Mouse (Mus musculus) small intestine, adult 2 months (tissue): ENCODE results near the gene Clmn. TPM values are rescaled to one million over a fixed set of nuclear protein-coding genes. Genes with fewer than 3 reads are reported as not detected.

Source experiments
- H3K27ac ChIP-seq: fragments of 200-500 bp; 2 replicates; pipeline ENCODE4 v1.5.1; 2012; ENCODE audit warnings: low read depth, low read length, control low read depth, inconsistent platforms; ENCODE audit not compliant: insufficient read depth
- H3K27me3 ChIP-seq: fragments of 200-500 bp; 2 replicates; pipeline ENCODE4 v1.6.1; 2012; ENCODE audit warnings: mild to moderate bottlenecking, moderate library complexity, low read length, inconsistent platforms; ENCODE audit not compliant: control insufficient read depth, insufficient read depth
- H3K36me3 ChIP-seq: fragments of 200-500 bp; 2 replicates; pipeline ENCODE4 v1.6.1; 2012; ENCODE audit warnings: mild to moderate bottlenecking, low read length, control low read depth, inconsistent platforms; ENCODE audit not compliant: control insufficient read depth, insufficient read depth
- H3K4me1 ChIP-seq: fragments of 200-500 bp; 2 replicates; pipeline ENCODE4 v1.6.1; 2012; ENCODE audit warnings: low read length, inconsistent platforms, mixed read lengths; ENCODE audit not compliant: control insufficient read depth, insufficient read depth, insufficient read length
- H3K4me3 ChIP-seq: fragments of 200-500 bp; 2 replicates; pipeline ENCODE4 v1.5.1; 2012; ENCODE audit warnings: low read depth, mild to moderate bottlenecking, control low read depth, inconsistent platforms, low read length, moderate library complexity
- CTCF ChIP-seq: fragments of 200-500 bp; IDR thresholded peaks from 2 replicates; pipeline ENCODE4 v1.5.1; 2012; ENCODE audit warnings: low read depth, mild to moderate bottlenecking, control low read depth, inconsistent platforms, low read length, moderate library complexity, mixed read lengths; ENCODE audit not compliant: insufficient replicate concordance, insufficient read length; ENCODE audit errors: extremely low read depth
- POLR2A ChIP-seq: fragments of 200-500 bp; IDR thresholded peaks from 2 replicates; pipeline ENCODE4 v1.6.1; 2012; ENCODE audit warnings: low read depth, mild to moderate bottlenecking, control low read depth, inconsistent platforms, low read length, moderate library complexity
- WGBS: fragments of 180-500 bp; shearing (Covaris S2); methylation state at CpG from one replicate; pipeline ENCODE4 v1.1.7; 2018; 5-methylcytosine and 5-hydroxymethylcytosine counted together
- polyA plus RNA-seq: library from polyadenylated mRNA; depleted of rRNA; stranded (reverse); fragments of >200 nt; gene quantifications from 2 replicates; pipeline ENCODE4 v1.2.3, GENCODE M21; 2012

Gene Clmn
- polyA plus RNA-seq, 1 experiment: 3.4 TPM

GRCm38 (mm10) chr12:104879577-104879989 lies 14.7 kb upstream of the Clmn start:
- H3K27ac ChIP-seq: no peak overlapping the region
- peaks cover 25% of the 10 kb centered on the region for H3K4me1 ChIP-seq
- H3K27me3 ChIP-seq: no peaks in the 10 kb centered on the region
- 89% methylated on average over 10 of the region's 10 CpGs for WGBS
- TF ChIP-seq POLR2A: no peak
- TF ChIP-seq CTCF: no peak
- H3K36me3 ChIP-seq: no peaks in the 10 kb centered on the region
- H3K4me3 ChIP-seq: no peak overlapping the region

GRCm38 (mm10) chr12:104876053-104876452 lies 11.2 kb upstream of the Clmn start:
- Histone ChIP-seq H3K4me3 (no peak overlapping the region), H3K27ac (no peak overlapping the region), H3K4me1 (peaks cover 9% of the 10 kb centered on the region), H3K27me3 (no peaks in the 10 kb centered on the region), H3K36me3 (no peaks in the 10 kb centered on the region)
- 26% methylated on average over 3 of the region's 3 CpGs for WGBS
- TF ChIP-seq CTCF (no peak), POLR2A (no peak)

GRCm38 (mm10) chr12:104871987-104872386 lies 7.1 kb upstream of the Clmn start:
- Histone ChIP-seq H3K4me1 (peaks cover 4% of the 10 kb centered on the region; the same call in 1 of the 2 replicates), H3K4me3 (no peak overlapping the region), H3K36me3 (no peaks in the 10 kb centered on the region), H3K27me3 (no peaks in the 10 kb centered on the region), H3K27ac (peak overlapping the region; percentile 7; the same call in 1 of the 2 replicates)
- 33% methylated on average over 6 of the region's 6 CpGs for WGBS
- TF ChIP-seq POLR2A (no peak), CTCF (no peak)

GRCm38 (mm10) chr12:104869737-104870136 lies 4.9 kb upstream of the Clmn start:
- Histone ChIP-seq H3K4me1 (peaks cover 3% of the 10 kb centered on the region; the same call in 1 of the 2 replicates), H3K27ac (no peak overlapping the region), H3K4me3 (no peak overlapping the region), H3K27me3 (no peaks in the 10 kb centered on the region), H3K36me3 (no peaks in the 10 kb centered on the region)
- 65% methylated on average over 3 of the region's 3 CpGs for WGBS
- no peak for TF ChIP-seq POLR2A
- TF ChIP-seq CTCF: no peak

- H3K4me3 ChIP-seq: no peak overlapping the region
- H3K27me3 ChIP-seq: no peaks in the 10 kb centered on the region
- H3K27ac ChIP-seq: no peak overlapping the region
- H3K36me3 ChIP-seq: no peaks in the 10 kb centered on the region
- peaks cover 5% of the 10 kb centered on the region; the same call in 1 of the 2 replicates for H3K4me1 ChIP-seq
- TF ChIP-seq CTCF (no peak), POLR2A (no peak)
- 81% methylated on average over 3 of the region's 3 CpGs for WGBS
These were observed 3.6 kb upstream of the Clmn start for GRCm38 (mm10) chr12:104868430-104868829.

- WGBS: 44% methylated on average over 6 of the region's 6 CpGs
- no peaks in the 10 kb centered on the region for H3K36me3 ChIP-seq
- no peak overlapping the region for H3K27ac ChIP-seq
- H3K4me3 ChIP-seq: no peak overlapping the region
- peaks cover 5% of the 10 kb centered on the region; the same call in 1 of the 2 replicates for H3K4me1 ChIP-seq
- H3K27me3 ChIP-seq: no peaks in the 10 kb centered on the region
- TF ChIP-seq CTCF (no peak), POLR2A (no peak)
These were observed 3.0 kb upstream of the Clmn start for GRCm38 (mm10) chr12:104867851-104868250.

- Histone ChIP-seq H3K4me3 (peak overlapping the region; percentile 49), H3K36me3 (no peaks in the 10 kb centered on the region), H3K27me3 (no peaks in the 10 kb centered on the region), H3K27ac (no peak overlapping the region), H3K4me1 (peaks cover 5% of the 10 kb centered on the region; the same call in 1 of the 2 replicates)
- 9% methylated on average over 10 of the region's 10 CpGs for WGBS
- no peak for TF ChIP-seq POLR2A
- no peak for TF ChIP-seq CTCF
These were observed 275 bp upstream of the Clmn start for GRCm38 (mm10) chr12:104865166-104865535.

- Histone ChIP-seq H3K27me3 (no peaks in the 10 kb centered on the region), H3K4me1 (peaks cover 12% of the 10 kb centered on the region), H3K4me3 (peak overlapping the region; percentile 80), H3K36me3 (no peaks in the 10 kb centered on the region), H3K27ac (peak overlapping the region; percentile 50; the same call in 1 of the 2 replicates)
- WGBS: 26% methylated on average over 7 of the region's 7 CpGs
- TF ChIP-seq POLR2A: peak; percentile 16; the same call in 1 of the 2 replicates
- no peak for TF ChIP-seq CTCF
These were observed 1.2 kb downstream of the Clmn start for GRCm38 (mm10) chr12:104863653-104864052.
